Mouse (Mus musculus) ES-Bruce4 (cell line): ENCODE measurements at regions not wholly inside any gene's neighbourhood (a gene's known extent, or its start where the extent isn't known, plus 50 kb on each side); places are given as distances from the start of the nearest gene placed in this dataset.

ENCODE experiments used
- CTCF ChIP-seq: IDR thresholded peaks from one replicate; pipeline ENCODE4 v1.8.1; 2011; ENCODE audit warnings: low read depth, low read length
- EP300 ChIP-seq: IDR thresholded peaks from 2 replicates; pipeline ENCODE4 v1.6.1; 2011; ENCODE audit warnings: low read depth, low read length; ENCODE audit not compliant: insufficient read depth

DNA sequence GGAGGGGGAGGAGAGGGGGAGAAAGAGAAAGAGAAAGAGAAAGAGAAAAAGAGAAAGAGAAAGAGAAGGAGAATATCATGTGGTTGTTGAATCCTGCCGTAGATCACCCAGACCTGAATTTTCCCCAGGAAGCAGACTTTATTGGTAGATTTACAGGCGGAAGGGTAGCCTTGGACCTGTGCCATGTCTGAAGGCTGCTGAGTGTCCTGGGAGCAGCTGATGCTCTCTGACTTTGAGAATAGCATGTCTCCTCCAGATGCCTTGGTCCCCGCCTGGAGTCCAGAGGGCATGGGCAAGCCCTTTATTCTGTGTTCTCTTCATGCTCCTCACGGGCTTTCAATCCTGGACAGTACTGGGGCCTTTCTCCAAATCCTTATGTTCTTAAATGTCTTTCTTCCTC, 495.4 kb upstream of the 3110018I06Rik start:
- TF ChIP-seq EP300 (no peak), CTCF (no peak)
